Mouse (Mus musculus): Measurements from ENCODE around the gene Gltp. TPM values are rescaled to one million over a fixed set of nuclear protein-coding genes. Genes with fewer than 3 reads are reported as not detected.

Gene Gltp
- polyA plus RNA-seq, 1 experiment from 2014 or later: 26.9 TPM

DNA sequence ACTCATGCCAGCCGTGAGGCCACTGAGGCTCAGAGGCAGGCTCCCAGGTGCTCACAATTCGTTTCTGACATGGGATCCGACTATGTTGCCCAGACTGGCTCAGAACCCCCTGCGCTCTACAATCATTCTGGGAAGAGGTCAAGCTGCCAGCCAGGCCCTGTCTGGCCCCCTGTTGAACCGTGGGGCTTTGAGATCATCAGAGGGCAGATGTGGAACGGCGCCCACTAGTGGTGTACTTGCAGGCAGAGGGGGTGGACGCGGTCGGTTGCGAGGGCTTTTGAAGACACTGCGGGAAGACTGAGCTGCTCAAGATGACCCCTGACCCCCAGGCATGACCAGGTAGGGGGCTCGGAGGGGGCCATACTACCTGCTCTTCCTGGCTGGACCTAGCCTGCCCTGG, 17.7 kb downstream of the Gltp start:
- H3K36me3 ChIP-seq (ENCODE audit: control insufficient read depth, insufficient read depth, low read length): peaks cover 11% of the 10 kb centered on the region
- H3K27me3 ChIP-seq (ENCODE audit: control insufficient read depth, insufficient read depth, low read length): no peaks in the 10 kb centered on the region
- no peak overlapping the region for H3K27ac ChIP-seq (ENCODE audit: low read depth, low read length)
- 89% methylated on average over 13 of the region's 13 CpGs for WGBS
- H3K9me3 ChIP-seq (ENCODE audit: control insufficient read depth, low read length): no peaks in the 10 kb centered on the region
- H3K4me2 ChIP-seq (ENCODE audit: low read depth, low read length): no peak overlapping the region
- H3K4me1 ChIP-seq (ENCODE audit: control insufficient read depth, insufficient read depth, low read length): no peaks in the 10 kb centered on the region
- no peak overlapping the region for H3K9ac ChIP-seq (replicated peaks; ENCODE audit: low read depth, low read length)
- no peak overlapping the region for H3K4me3 ChIP-seq (ENCODE audit: low read depth, low read length)
- ATAC-seq (ENCODE audit: low read depth): no peak

DNA sequence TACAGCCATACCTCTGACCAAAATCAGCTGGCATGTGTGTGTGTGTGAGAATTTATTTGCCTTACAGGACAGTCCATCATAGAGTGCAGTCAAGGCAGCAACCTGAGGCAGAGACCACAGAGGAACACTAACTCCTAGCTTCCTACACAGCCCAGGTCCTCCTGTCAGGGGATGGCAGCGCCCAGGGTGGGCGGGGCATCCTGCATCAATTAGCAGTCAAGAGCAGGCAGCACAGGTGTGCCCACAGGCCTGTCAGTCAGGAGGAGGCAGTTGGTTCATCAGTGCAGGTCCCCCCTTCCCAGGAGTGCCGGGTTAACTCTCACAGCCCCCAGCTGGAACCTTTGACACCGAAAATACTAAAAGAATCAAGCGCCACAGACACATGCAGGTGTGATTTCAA, 21.8 kb downstream of the Gltp start:
- H3K9ac ChIP-seq (replicated peaks; ENCODE audit: low read depth, low read length): no peak overlapping the region
- no peak overlapping the region for H3K4me2 ChIP-seq (ENCODE audit: low read depth, low read length)
- no peaks in the 10 kb centered on the region for H3K9me3 ChIP-seq (ENCODE audit: control insufficient read depth, low read length)
- WGBS: 93% methylated on average over 5 of the region's 5 CpGs
- ATAC-seq (ENCODE audit: low read depth): no peak
- peaks cover 5% of the 10 kb centered on the region; the same call in 1 of the 2 replicates for H3K36me3 ChIP-seq (ENCODE audit: control insufficient read depth, insufficient read depth, low read length)
- no peaks in the 10 kb centered on the region; the same call in 1 of the 2 replicates for H3K4me1 ChIP-seq (ENCODE audit: control insufficient read depth, insufficient read depth, low read length)
- H3K27ac ChIP-seq (ENCODE audit: low read depth, low read length): no peak overlapping the region
- H3K27me3 ChIP-seq (ENCODE audit: control insufficient read depth, insufficient read depth, low read length): no peaks in the 10 kb centered on the region
- no peak overlapping the region for H3K4me3 ChIP-seq (ENCODE audit: low read depth, low read length)

DNA sequence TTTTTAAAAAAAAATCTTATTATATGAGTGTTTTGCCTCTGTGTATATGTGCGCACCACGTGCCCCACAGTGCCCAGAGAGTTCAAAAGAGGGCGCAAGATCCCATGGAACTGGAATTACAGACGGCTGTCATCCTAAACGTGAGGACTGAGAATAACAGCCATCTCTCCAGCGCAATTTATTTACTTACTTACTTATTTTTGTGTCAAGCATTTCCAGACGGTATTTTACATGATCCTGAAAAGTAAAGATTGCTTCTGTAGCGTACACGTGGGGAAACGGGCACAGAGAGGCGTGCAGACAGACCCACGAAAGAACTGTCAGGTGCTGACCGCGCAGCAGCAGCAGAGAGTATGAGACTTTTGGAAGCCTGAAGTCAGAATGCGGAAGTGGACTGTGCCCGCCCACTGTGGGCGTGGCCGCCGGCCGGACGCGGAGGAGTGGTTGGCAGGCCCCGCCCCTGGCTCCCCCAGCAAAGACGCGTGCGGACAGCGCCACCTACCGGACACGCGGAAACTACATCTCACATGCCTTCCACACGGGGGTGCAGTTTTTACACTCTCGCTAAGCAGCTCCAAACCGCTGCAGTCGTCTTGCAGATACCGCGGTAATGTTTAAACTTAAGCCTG, 23.4 kb downstream of the Gltp start:
- Histone ChIP-seq H3K27ac (ENCODE audit: low read depth, low read length) (no peak overlapping the region), H3K9ac (replicated peaks; ENCODE audit: low read depth, low read length) (no peak overlapping the region)

DNA sequence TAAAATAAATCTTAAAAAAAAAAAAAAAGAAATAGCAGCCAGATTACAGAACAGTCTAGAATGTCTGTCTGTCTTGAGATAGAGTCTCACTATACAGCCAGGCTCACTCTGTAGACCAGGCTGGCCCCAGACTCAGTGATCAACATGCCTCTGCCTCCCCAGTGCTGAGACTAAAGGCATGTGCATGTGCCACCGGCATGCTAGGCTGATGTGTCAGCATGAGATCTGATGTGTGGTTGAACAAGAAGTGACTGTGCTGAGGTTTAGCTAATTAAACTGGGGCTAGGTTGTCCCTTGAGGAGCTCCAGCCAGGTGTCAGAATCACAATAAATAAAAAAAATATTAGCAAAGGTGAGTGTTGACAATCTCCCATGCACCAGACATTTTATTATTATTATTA, 24.1 kb downstream of the Gltp start:
- H3K4me1 ChIP-seq (ENCODE audit: control insufficient read depth, insufficient read depth, low read length): no peaks in the 10 kb centered on the region; the same call in 1 of the 2 replicates
- no peak overlapping the region for H3K9ac ChIP-seq (replicated peaks; ENCODE audit: low read depth, low read length)
- H3K4me2 ChIP-seq (ENCODE audit: low read depth, low read length): no peak overlapping the region
- 0 out of 2 replicates have a peak, but pooled peaks cover 5% of the 10 kb centered on the region for H3K36me3 ChIP-seq (ENCODE audit: control insufficient read depth, insufficient read depth, low read length)
- H3K27ac ChIP-seq (ENCODE audit: low read depth, low read length): no peak overlapping the region
- H3K4me3 ChIP-seq (ENCODE audit: low read depth, low read length): no peak overlapping the region
- H3K9me3 ChIP-seq (ENCODE audit: control insufficient read depth, low read length): no peaks in the 10 kb centered on the region
- H3K27me3 ChIP-seq (ENCODE audit: control insufficient read depth, insufficient read depth, low read length): no peaks in the 10 kb centered on the region
- 63% methylated on average over 1 of the region's 1 CpGs for WGBS
- no peak for ATAC-seq (ENCODE audit: low read depth)

More for the DNA sequence above, 23.4 kb downstream of the Gltp start:
- H3K27me3 ChIP-seq (ENCODE audit: control insufficient read depth, insufficient read depth, low read length): no peaks in the 10 kb centered on the region
- H3K36me3 ChIP-seq (ENCODE audit: control insufficient read depth, insufficient read depth, low read length): 0 out of 2 replicates have a peak, but pooled peaks cover 5% of the 10 kb centered on the region
- peak overlapping the region; percentile 18; the same call in 1 of the 2 replicates for H3K4me3 ChIP-seq (ENCODE audit: low read depth, low read length)
- peak overlapping the region; percentile 57 for H3K4me2 ChIP-seq (ENCODE audit: low read depth, low read length)
- H3K4me1 ChIP-seq (ENCODE audit: control insufficient read depth, insufficient read depth, low read length): no peaks in the 10 kb centered on the region; the same call in 1 of the 2 replicates
- no peaks in the 10 kb centered on the region for H3K9me3 ChIP-seq (ENCODE audit: control insufficient read depth, low read length)
- peak; percentile 85 for ATAC-seq (ENCODE audit: low read depth)
- 4% methylated on average over 36 of the region's 36 CpGs for WGBS

DNA sequence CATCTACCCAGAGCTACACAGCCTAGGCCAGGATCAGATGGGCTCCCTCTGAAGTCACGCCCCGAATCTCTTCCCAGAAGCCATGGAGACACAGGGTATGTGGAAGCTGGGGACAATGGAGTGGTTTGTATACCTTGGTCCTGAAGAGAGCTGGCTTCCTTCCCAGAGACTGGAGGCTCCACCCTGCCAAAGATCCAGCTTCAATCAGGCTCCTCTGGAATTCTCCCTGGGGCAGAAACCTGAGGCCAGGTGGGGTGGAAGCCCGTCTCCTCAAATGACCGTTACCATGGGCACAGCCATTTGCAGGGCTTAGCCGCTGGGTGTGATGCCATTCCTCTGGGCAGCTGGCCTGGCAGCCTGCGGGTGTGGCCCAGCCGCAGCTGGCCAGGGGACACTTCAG, 26.0 kb downstream of the Gltp start:
- peak; percentile 26; the same call in 1 of the 2 replicates for ATAC-seq (ENCODE audit: low read depth)
- Histone ChIP-seq H3K27ac (ENCODE audit: low read depth, low read length) (no peak overlapping the region), H3K9me3 (ENCODE audit: control insufficient read depth, low read length) (no peaks in the 10 kb centered on the region), H3K4me1 (ENCODE audit: control insufficient read depth, insufficient read depth, low read length) (no peaks in the 10 kb centered on the region; the same call in 1 of the 2 replicates), H3K9ac (replicated peaks; ENCODE audit: low read depth, low read length) (no peak overlapping the region), H3K27me3 (ENCODE audit: control insufficient read depth, insufficient read depth, low read length) (no peaks in the 10 kb centered on the region), H3K4me3 (ENCODE audit: low read depth, low read length) (no peak overlapping the region), H3K4me2 (ENCODE audit: low read depth, low read length) (no peak overlapping the region), H3K36me3 (ENCODE audit: control insufficient read depth, insufficient read depth, low read length) (no peaks in the 10 kb centered on the region)
- WGBS: 74% methylated on average over 7 of the region's 7 CpGs

DNA sequence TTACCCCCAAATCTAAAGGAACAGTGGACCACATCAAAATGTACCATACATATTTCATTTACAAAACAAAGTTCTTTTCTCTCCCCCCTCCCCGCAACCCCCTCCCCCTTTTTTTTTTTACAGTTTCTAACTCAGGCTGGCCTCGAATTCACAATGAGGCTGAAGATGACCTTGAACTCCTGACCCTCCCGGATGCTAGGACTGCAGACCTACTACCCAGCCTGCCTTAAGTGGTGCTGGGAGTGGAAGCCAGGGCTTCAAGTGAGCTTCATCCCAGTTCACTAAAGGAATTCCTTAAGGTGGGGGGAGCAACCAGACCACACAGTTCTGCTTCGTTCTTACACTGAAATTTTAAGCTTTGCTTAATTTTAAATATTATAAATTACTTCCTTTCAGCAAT, 26.6 kb downstream of the Gltp start:
- Histone ChIP-seq H3K36me3 (ENCODE audit: control insufficient read depth, insufficient read depth, low read length) (no peaks in the 10 kb centered on the region), H3K9ac (replicated peaks; ENCODE audit: low read depth, low read length) (no peak overlapping the region), H3K27me3 (ENCODE audit: control insufficient read depth, insufficient read depth, low read length) (no peaks in the 10 kb centered on the region), H3K4me2 (ENCODE audit: low read depth, low read length) (no peak overlapping the region), H3K27ac (ENCODE audit: low read depth, low read length) (no peak overlapping the region), H3K4me1 (ENCODE audit: control insufficient read depth, insufficient read depth, low read length) (no peaks in the 10 kb centered on the region; the same call in 1 of the 2 replicates), H3K4me3 (ENCODE audit: low read depth, low read length) (no peak overlapping the region), H3K9me3 (ENCODE audit: control insufficient read depth, low read length) (no peaks in the 10 kb centered on the region)
- 89% methylated on average over 4 of the region's 4 CpGs for WGBS
- ATAC-seq (ENCODE audit: low read depth): no peak

DNA sequence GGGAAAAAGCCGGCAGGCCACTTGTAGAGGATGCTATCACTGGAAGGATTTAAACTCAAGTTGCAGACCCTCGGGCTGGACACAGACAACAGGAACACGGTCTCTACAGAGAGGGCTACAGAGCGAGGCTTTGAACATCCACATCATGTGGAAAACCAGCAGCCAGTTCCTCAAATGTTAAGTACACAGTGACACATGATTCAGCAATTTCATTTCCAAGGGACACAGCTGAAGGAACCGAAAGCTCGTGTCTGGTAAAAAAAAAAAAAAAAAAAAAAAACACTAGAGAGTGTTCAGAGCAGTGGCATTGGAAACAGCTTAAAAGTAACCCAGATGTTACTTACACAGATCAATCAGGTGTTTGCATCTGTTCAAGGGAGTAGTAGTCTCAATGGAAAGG, 29.8 kb downstream of the Gltp start:
- Histone ChIP-seq H3K9me3 (ENCODE audit: control insufficient read depth, low read length) (no peaks in the 10 kb centered on the region), H3K9ac (replicated peaks; ENCODE audit: low read depth, low read length) (no peak overlapping the region), H3K36me3 (ENCODE audit: control insufficient read depth, insufficient read depth, low read length) (no peaks in the 10 kb centered on the region), H3K4me2 (ENCODE audit: low read depth, low read length) (no peak overlapping the region), H3K4me1 (ENCODE audit: control insufficient read depth, insufficient read depth, low read length) (0 out of 2 replicates have a peak, but pooled peaks cover 6% of the 10 kb centered on the region), H3K27ac (ENCODE audit: low read depth, low read length) (no peak overlapping the region), H3K27me3 (ENCODE audit: control insufficient read depth, insufficient read depth, low read length) (peaks cover 20% of the 10 kb centered on the region), H3K4me3 (ENCODE audit: low read depth, low read length) (no peak overlapping the region)
- ATAC-seq (ENCODE audit: low read depth): no peak
- WGBS: 70% methylated on average over 6 of the region's 6 CpGs

DNA sequence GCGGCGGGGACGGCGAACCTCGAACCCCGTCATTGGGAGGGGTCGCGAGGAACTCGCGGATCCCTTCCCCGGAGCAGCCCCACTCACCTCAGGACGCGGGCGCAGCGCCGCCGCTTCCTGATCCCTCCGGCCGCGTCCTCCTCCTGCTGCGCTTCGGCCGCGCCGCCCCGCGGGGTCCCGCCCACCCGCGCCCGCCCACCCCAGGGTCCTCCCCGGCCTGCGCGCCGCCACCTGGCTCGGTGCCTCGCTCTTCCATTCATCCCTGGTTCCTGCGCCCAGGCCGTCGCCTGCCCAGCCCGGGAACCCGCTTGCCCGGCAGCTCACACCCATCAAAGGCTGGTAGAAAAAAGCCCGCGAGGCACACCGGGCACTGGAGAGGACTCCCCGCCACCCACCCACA, 32.5 kb downstream of the Gltp start, which contains the start of gene Trpv4:
Gene Trpv4, minus strand, starts transcription at position 167 of the 400 bp plus-strand sequence.
- Histone ChIP-seq H3K4me3 (ENCODE audit: low read depth, low read length) (peak within 1 kb of the TSS; percentile 34), H3K9me3 (ENCODE audit: control insufficient read depth, low read length) (no peaks in the 10 kb centered on the region), H3K4me2 (ENCODE audit: low read depth, low read length) (peak within 1 kb of the TSS; percentile 61), H3K27ac (ENCODE audit: low read depth, low read length) (no peak within 1 kb of the TSS), H3K36me3 (ENCODE audit: control insufficient read depth, insufficient read depth, low read length) (no peaks in the 10 kb centered on the region), H3K9ac (replicated peaks; ENCODE audit: low read depth, low read length) (peak within 1 kb of the TSS; percentile 44), H3K27me3 (ENCODE audit: control insufficient read depth, insufficient read depth, low read length) (peaks cover 25% of the 10 kb centered on the region), H3K4me1 (ENCODE audit: control insufficient read depth, insufficient read depth, low read length) (0 out of 2 replicates have a peak, but pooled peaks cover 6% of the 10 kb centered on the region)
- under 1% methylated on average over 46 of the region's 47 CpGs for WGBS
- no peak for ATAC-seq (ENCODE audit: low read depth)

DNA sequence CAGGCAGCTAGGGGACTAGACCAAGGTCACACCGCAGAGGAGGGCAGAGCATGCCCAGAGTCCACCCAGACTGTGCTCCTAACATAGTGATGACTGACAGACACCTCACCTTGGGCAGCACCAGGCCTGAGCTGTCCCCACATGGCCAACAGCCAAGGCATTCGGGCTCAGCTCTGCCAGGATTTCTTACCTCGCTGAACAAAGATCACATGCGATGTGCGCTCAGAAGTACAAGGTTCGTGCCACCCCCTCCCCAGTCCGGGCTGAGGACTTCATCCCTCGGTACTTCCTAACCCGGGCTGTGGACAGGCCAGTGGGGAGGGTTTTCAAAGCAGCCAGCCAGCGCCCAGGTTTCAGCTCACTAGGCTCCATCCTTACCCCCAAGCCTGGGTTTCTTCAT, 33.4 kb downstream of the Gltp start:
- 0 out of 2 replicates have a peak, but pooled peaks cover 6% of the 10 kb centered on the region for H3K4me1 ChIP-seq (ENCODE audit: control insufficient read depth, insufficient read depth, low read length)
- no peak overlapping the region for H3K27ac ChIP-seq (ENCODE audit: low read depth, low read length)
- ATAC-seq (ENCODE audit: low read depth): no peak
- 31% methylated on average over 10 of the region's 10 CpGs for WGBS
- no peak overlapping the region for H3K4me2 ChIP-seq (ENCODE audit: low read depth, low read length)
- peaks cover 25% of the 10 kb centered on the region for H3K27me3 ChIP-seq (ENCODE audit: control insufficient read depth, insufficient read depth, low read length)
- H3K9ac ChIP-seq (replicated peaks; ENCODE audit: low read depth, low read length): no peak overlapping the region
- H3K9me3 ChIP-seq (ENCODE audit: control insufficient read depth, low read length): no peaks in the 10 kb centered on the region
- H3K4me3 ChIP-seq (ENCODE audit: low read depth, low read length): no peak overlapping the region; the same call in 1 of the 2 replicates
- no peaks in the 10 kb centered on the region for H3K36me3 ChIP-seq (ENCODE audit: control insufficient read depth, insufficient read depth, low read length)

Data from neural tube, embryonic 14.5 days (tissue).